Mouse (Mus musculus): Measurements from ENCODE around the gene Clec4a3.
"Not testable (repeated sequence)": the region's sequence is repeated elsewhere in the genome, so short reads cannot be mapped to it uniquely, and the experiment has no call there.

The Clec4a3 gene

DNA sequence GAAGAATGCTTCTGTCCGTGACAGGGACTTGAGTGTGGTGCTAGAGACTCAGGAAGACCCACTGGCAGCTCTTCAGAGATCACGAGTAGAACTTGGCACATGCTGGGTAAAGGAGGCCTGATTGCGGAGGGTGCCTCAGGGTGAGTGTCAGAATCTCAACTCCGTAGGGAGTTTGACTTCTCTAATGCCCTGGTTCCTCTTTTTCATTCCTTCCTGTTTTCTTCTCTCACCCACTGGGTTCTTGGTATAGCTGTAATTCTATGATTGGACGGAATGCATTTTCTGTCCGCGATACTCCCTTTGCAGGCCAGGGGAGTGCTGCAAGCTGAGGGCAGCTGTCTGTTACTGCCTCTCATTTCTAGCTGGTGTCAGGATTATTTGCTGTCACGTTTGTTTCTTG lies at the start of gene Clec4a3:
TSS of gene Clec4a3 (plus strand) at position 115 of the 400 bp plus-strand sequence.
- DNase-seq (ENCODE audit: low spot score in 2 of 2) = peak in 1 of 2 experiments; percentile 3

DNA sequence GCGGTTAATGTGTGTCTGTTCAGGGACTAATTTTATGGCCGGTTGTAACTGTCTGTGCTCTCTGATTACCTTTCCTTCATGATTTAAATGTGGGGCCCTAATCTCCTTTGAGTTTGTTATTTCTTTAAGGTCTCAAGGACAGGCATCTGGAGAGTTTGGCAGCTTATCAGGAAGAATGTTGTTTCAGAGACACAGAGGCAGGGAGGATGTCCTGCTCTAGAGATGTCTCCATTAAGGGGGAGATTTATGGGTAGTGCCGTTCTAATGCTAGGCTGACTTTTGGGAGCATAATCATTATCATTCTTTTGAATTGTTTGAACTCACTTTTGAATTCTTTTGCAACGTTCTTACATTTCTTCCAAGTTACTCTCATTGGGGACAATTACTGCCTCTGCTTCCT lies 32.4 kb upstream of the Clec4a3 start:
- no peak for DNase-seq (ENCODE audit: low spot score in 2 of 2)

DNA sequence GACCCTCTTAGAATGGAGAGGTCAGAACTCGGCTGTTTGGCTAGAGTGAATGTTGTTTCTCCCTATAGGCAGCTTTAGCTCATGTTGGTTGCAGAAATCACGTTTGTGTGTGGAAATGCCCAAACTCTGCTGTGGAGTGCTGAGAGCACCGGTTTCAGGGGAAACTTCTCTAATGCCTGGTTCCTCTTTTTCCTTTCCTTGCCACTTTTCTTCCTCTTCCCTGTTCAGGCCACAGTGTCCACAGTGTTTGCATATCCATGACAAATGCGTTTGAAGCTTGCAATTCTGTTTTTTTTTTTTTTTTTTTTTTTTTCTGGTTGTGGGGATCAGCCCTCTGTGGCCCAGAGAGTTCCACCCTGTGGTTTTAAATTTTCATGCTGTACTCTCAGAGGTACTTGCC lies 30.9 kb upstream of the Clec4a3 start, which contains the start of gene Clec4a1:
TSS of gene Clec4a1 (plus strand) at position 398 of the 400 bp plus-strand sequence.
- DNase-seq (ENCODE audit: low spot score in 2 of 2) = no peak

DNA sequence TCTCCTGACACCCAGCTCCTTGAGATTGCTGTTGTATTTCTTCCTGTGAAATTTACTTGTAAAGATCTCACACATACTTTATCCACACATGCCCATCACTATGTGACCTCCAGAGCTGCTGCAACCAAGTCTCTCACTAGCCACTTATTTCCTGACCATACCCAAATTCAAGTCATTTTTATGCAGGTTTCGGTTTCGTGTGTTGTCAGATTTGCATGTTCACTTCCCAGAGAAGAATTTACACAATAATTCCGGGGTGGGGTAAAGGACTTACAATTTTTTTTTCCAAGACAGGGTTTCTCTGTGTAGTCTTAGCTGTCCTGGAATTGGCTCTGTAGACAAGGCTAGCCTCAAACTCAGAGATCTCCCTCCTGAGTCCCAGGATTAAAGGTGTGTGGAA lies 17.5 kb upstream of the Clec4a3 start:
- DNase-seq (ENCODE audit: low spot score in 2 of 2) = no peak

DNA sequence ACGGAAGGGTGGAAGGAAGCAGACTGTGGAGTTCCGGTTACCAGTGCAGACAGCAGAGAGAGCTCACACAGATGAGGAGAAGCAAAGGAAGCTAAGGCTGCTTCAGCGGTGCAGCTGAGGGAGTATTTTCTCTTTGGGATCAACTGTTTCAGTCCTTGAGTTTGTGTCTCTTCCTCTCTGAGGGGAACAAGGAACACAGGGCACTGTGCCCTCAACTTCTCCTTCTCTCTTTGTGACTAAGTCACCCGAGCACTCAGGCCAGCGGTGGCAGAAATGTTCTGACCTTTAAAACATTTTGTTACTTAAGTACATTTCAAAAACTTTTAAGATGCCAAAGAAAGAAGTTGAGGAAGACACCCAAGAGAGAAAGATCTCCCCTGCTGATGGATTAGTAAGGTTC lies 12.7 kb upstream of the Clec4a3 start:
- DNase-seq (ENCODE audit: low spot score in 2 of 2) = no peak

DNA sequence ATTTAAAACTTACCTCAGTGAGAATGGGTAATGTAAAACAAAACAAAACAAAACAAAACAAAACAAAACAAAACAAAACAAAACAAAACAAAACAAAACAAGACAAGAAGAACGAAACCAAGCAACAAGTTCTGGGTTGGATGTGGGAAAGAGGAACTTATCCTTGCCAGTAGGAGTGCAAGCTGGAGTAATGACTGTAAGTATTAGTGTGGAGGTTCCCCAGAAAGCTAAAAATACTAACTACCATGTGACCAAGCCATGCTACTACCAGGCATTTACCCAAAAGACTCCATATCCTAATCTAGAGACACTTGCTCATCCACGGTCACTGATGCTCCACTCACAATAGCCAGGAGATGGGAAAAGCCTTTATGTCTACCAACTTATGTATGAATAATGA lies 5.6 kb upstream of the Clec4a3 start:
- no peak for DNase-seq (ENCODE audit: low spot score in 2 of 2)

DNA sequence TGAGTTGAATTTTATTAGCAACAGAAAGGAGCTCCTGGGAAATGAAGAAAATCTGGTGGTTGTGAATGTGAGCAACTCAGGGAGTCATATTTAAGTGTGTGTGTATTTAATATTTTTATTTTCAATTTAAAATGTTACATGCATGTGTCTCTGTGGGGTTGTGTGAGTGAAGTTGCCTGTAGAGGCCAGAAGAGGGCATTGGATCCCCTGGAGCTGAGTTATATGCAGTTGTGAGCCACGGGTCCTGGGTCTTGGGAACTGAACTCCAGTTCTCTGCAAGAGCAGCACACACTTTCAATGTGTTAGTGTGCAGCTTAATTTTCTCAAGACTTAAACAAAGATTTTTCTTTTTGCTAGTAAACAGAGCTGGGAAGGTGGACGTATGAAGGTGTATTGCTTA lies 12.2 kb downstream of the Clec4a3 start:
- no peak for DNase-seq (ENCODE audit: low spot score in 2 of 2)

DNA sequence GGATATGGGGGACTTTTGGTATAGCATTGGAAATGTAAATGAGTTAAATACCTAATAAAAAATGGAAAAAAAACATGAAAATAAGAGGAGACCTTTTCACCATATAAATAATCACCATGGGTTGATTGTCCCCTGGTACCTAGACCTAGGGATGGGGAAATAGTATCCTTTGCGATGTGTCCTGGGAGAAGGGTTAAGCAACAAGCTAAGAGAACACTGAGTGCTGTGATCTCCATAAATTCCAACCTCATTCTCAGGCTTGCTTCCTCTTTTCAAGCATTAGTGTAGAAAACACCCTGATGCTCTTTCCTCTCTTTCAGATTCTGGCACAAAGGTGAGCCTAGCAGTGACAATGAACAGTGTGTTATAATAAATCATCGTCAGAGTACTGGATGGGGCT lies 16.7 kb downstream of the Clec4a3 start:
- no peak for DNase-seq (ENCODE audit: low spot score in 2 of 2)

DNA sequence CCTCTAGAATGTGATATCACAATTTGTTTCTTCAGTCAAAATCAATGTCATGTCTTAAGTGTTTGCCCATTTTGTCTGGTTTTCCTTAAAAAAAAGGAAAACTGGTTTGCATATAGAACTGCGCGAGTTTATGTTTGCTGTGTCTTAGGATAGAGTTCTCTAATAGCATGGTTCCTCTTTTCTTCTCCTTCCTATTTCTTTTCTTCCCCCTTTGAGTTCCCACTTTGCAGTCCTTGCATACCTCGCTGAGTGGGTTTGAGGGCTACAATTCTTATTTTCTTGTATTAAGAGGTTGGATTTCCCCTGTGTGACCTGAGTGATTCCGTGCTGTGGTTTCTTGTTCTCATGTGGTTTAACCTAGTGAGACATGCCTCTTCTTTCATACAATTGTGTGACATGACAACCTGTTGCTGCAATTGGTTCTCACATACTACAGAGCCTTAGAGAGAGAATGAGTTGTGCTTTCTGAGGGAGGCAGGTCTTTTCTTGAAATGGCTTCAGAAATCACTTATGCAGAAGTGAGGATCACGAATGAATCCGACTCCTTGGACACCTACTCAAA lies 37.6 kb downstream of the Clec4a3 start, which contains the start of gene Clec4a4:
TSS of gene Clec4a4 (plus strand) at position 492 of the 562 bp plus-strand sequence.
- DNase-seq (ENCODE audit: low spot score in 2 of 2) = no peak

DNA sequence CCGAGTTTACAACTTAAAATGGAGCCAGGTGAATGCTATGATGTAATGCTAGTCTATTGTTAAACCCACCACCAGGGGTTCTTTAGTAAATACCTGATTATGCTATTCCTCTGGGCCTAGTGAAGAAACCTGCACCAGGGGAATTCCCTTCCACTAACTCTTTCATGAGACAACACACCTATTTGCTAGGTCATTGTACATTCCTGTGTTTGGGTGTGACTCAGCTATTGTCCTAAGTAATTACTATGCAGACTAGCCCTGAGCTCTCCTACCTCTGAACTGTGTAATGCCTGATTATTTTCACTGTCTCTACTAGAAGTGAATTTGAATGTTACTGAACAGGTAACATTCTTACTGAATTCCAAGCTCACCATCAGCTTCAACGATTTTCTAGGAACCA lies 52.4 kb downstream of the Clec4a3 start:
- not testable (repeated sequence) for DNase-seq (ENCODE audit: low spot score in 2 of 2)

DNA sequence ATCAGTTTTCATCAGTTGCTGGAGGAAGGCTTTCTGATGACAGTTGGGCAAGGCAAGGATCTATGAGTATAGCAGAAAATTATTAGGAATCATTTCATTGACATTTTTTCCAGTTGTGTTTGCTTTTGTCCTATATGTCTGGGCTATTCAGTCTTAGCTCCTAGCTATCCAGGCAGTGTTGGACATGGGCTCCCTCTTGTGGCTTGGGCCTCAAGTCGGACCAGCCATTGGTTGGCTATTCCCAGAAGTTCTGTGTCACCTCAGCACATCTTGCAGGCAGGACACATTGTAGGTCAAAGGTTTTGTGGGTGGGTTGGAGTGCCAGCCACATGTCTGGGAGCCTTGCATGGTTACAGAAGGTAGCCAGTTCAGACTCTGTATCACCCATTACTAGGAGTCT lies 53.3 kb downstream of the Clec4a3 start:
- DNase-seq (ENCODE audit: low spot score in 2 of 2) = no peak
